Mouse (Mus musculus) c-Kit-positive CD71-positive TER-119-negative erythroid progenitor cells, embryonic 14.5 days (primary cell): ENCODE data around the gene Matn4.
A peak's percentile ranks its signal among the peaks of the same experiment; 100 is the strongest.

ENCODE experiments used
- DNase-seq: peaks from one replicate; pipeline ENCODE4 v3.0.0-alpha.2; 2013; ENCODE audit warnings: low read depth

Gene Matn4

DNA sequence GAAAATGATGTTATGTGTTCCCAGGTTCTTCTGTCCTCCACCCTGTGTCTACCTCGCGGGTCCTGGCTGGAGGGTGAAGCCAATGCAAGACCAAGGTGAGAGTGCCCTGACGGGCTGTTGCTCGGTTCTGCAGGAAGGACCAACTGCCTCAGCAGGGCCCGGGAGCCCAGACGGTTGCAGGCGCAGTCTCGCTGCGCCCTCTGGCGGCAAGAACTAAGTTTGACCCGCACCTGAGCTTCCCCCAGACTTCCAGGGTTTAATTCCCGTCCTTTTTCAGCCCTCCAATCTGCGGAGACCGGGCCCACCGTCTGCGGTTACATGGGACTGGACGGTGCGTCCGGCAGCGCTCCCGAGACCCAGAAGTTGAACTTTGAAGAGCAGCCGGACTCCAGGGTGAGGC lies 2.7 kb upstream of the Matn4 start:
- DNase-seq, result no peak

DNA sequence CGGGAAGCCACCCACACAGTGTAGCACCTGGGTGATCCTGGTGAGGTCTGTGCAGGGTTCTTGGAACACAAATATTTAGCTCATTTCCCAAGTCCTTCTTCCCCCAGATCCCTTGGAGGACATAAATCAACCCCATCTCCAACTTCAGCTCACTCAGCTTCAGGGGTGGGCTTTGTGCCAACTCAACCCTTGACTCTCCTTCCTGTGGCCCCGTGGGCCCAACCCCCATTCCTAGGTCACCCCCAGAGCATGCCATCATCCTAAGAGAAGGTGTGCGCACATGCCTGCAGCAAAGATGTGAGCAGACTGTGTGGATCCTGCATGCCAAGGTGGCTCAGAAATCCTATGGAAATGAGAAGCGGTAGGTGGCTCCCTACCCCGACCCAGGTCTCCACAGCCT lies 559 bp upstream of the Matn4 start:
- DNase-seq, result no peak

DNA sequence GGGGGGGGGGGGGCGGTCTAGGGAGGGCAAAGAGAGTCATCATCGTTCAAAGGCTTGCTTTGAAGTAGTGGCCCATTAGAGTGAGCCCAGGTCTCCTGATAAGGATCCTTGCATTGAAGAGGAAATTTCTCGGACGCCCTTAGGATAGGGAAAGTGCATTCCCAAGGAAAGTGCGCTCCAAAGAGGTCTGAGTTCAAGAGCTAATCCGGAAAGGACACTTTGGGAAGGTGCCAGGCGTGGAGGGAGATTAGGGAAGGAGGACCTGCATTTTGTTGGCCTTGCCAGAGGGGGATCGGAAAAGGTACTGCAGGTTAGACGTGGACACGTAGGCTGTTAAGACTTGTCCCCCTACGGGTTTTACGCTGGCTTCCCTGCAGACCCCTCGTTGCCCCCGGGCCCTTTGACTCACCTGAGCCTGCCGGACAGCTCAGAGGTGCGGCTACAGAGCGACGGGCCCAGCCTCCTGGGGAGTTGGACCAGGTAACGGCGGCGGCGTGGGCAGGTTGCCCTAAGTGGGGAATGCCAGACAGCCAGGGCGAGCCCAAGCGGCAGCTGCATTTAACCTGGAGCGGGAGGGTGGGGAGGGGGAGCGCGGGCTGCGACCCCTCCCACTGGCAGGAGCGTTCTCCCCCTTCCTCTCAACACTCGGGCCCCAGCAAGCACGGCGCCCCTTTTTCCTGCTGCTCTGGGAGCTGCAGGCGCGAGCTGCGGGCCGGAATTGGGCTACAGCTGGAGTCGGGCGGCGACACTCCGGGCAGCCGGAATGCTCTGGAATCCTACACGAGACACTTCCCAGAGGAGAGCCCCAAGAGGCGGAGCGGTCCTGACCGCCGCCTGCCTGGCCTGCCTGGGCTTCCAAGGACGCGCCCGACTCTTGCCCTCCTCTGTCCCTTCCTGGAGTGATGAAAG lies 624 bp downstream of the Matn4 start:
- no peak for DNase-seq

DNA sequence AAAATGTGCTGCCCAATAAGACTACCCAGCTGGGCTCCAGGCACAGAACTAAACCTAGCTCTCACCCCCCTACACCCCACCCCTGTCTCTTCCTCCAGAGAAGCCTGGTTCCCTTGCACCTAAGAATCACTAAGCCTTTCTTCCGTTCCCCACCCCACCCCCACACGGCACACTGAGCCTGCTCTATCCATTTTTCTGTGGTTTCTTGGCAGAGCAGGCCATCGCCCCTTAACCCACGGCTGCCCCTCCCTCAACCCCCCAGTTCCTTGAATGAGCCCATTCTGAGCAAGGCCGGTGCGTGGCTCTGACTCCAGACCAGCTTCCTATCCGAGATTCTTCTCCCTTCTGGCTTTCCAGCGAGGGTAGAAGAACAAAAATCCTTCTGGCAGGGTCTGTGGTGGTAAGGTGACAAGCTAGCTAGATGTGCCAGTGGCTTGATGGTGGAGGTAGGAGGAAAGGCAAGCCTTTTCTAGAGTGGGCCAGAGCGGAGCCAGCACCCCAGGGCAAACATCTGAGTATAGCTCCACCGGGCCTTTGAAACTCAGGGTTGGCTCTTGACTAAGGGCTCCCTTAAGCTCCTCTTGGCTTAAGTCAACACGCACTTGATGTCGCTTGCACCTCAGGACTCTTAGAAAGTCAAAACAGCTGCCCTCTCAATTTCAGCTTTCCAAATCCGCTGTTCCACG lies 1.4 kb downstream of the Matn4 start:
- DNase-seq, result no peak

DNA sequence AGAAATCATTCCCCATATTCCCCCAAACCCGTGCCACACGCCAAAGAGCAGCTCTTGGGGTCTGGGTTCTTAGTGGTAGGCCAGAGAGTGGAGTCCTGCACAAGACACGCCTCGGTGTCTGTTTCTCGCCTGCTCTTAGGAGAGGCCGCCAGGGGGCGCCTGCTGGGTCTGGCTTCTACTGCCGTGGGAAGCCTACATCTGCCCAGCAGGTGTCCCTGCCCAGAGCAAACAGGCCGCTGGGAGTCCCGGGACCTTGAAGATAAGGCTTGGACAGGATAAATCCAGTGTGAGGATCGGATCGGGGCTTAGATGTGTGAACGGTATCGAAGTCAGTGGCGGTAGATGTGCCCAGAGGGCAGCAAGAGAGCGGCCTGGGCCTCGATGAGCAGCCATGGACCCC lies 2.1 kb downstream of the Matn4 start, which contains the start of gene Rbpjl:
Rbpjl (plus strand) TSS at position 236 of the 400 bp plus-strand sequence.
- DNase-seq, result peak; percentile 27

DNA sequence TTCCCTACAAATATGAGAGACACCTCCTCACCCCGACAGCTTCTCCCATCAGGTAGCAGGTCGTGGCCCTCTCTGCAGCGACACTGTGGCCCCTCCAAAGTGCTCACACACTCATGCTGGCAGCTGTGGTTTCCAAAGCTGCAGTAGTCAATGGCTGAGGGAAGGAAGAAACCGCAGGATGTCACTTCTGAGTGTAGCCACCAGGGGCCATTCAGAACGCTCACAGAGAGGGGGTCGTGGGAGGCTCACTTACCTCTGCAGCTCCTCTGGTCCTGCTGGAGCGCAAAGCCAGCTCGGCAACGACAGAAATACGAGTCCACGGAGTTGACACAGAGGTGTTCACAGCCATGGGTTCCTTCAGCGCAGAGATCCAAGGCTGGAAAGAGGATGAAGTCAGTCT lies 8.0 kb downstream of the Matn4 start:
- DNase-seq, result no peak

DNA sequence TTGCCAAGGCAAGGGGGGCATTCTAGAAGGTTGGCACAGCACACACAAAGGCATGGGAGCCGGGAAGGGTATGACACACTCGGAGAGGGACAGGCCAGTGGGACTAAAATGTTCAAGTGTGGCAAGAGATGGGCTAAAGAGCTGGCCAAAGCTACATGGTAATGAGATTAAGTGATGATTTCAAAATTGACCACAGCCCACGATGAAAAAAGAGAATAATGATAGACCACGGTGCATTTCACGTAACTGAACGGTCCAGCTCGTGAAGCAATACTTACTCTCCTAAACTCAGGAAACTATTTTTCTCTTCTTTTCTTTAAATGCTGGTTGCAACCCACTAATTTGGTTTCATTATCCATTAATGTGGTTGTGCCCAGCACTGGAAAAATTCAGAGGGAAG lies 8.9 kb downstream of the Matn4 start:
- DNase-seq, result no peak

DNA sequence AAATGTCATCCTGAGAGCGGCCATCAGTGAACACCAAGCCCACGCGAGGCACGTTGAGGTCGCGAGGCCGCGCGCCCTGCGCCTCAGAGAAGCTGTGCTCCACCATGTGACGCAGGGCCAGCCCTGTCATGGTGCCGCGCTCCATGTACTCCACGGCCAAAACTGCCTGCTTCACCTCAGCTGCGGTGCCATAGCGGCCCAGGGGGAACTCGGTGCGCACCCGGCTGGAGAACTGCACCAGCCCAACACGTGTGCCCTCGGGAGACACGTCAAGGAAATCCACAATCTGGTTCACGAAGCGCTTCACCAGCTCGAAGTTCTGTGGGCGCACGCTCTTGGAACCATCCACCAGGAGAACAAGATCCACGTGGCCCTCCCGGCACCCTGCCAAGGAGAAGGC lies 11.8 kb downstream of the Matn4 start:
- no peak for DNase-seq

DNA sequence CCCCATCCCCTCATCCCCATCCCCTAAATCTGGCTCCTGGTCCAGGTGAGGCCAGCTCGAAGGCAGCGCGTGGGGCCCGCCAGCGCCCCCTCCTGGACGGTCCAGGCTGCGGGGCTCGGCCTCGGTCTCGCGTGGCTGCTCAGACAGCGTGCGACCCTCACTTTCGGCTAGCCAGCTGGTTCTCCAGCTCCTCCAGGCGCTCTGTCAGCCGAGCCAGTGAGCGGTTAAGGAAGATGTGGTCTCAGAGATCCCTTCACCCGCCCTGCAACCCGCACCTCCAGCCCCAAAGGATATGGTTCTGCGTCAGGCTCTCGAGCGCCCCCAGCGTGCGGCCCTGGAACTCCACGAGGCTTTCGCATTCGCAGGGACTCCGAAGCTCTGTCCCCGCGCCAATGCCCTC lies 15.5 kb downstream of the Matn4 start:
- no peak for DNase-seq

DNA sequence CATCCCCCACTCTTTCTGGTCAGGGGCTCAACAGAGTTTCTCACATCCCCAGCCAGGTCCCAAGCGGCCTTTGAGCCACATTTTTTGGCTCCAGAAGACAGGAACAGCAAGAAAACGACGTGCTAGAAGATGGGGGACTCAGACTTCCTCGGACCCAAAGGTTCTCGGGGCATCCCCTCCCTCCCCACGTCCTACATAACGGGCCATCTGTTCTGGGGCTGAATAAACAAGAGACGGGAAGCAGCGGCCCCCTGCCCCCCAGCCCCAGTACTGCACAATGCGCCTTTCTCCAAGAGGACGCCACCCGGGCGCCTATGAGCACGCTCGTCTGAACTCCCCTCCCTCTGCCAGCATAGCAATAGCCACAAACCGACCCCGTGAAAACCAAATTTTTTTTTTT lies 15.9 kb downstream of the Matn4 start, which contains the start of gene Slpi:
Slpi (minus strand) TSS at position 76 of the 400 bp plus-strand sequence.
- no peak for DNase-seq

DNA sequence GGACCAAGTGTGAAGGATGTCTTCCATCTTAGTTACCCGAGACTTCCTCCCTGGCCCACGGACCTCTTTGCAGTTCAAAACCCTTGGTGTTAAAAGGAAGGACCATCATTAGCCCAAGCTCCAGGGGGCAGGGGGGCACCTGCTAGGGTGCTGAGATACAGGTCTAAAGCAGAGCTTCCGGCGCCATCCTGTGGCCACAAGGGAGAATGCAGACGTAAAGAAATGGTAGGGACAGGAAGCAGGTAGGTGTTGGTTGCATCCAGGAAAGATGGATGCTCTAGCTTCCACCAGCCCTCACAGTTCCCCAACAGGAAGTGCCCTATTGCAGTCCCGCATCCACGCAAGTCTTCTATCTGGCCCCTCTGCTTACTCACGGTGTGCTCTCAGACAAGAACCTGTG lies 18.0 kb downstream of the Matn4 start:
- DNase-seq, result no peak

DNA sequence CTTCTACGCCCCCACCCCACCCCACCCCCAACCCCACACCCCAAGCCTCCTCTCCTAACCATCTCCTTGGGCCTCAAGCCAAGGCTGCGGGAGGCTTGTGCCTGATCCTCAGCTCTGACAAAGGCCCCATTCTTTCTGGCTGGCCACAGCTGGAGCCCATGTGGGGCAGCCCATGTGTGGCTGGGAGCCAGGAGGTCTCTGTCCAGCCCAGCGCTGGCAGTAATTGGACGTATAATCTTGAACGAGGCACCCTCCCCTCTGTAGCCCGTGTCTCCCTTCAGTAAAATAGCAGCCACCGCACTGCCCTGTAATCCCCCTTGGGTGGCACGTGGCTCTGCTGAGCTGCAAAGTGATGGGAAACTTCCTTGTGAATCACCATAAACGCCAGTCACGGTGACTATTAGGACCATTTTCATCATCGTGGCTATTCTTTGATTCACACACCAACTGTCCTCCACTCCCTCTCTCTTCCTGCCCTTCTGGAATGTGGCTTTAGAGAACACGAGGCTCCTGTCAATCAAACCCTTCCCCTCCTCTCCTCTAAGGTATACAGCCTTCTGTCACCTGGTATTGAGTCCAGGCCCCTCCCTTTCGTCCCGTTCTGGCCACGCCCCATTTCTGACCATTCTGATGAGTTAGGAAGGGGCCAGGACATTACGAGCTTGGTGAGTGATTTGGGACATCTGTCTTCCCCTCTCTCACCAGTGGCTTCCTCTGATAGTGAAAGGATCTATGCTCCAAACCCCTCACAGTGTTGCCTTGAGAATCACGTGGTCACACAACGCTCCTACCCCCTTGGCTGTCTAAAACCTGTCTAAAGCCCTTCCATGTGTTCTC lies 18.8 kb downstream of the Matn4 start:
- DNase-seq, result no peak

DNA sequence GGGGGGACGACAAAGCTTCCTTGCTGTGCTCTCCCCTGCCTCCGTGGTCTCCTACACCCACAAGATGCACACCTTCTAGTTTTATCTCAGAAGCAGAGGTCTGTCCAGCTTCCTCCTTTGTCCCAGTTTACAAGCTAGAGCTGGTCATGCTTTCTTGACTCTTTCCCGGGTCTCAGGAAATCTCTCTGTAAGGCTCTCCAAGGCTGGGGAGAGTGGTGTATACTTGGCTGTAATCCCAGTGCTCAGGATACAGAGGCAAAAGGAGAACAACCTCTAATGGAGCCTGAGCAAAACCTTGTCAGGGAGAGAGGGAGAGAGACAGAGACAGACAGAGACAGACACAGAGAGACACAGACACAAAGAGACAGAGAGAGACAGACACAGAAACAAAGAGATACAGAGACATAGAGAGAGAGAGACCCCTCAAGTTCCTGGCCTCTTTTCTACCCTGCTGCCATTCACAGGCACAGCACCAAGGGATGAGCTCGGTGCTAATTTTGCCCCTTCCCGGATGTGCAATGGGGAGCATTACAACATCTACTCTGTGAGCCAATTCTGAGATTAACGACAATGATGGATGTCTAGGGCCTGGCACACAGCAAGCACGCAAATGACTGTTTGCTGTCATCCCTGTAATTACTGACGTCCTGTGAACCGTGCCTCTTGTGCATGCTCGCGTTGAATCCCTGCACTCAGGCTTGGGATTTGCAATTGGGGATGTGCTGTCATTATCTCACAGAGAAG lies 21.1 kb downstream of the Matn4 start:
- DNase-seq, result no peak

DNA sequence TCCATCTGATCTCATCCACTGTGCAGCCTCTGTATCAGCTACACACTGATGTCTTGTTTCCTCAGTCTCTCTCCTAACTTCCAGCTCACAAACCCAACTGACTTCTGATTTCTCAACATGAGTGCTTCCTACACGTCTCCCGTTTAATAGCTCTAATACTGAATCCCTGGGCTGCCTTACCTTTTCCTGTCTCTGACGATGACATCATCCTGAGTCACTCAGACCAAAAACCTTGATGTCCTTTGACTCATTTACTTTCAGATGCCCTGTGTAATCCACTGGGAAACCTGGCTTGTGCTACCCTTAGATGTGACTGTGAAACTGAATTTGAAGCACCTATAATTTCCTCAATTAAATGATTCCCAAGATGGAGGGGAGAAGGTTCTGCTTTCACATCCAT lies 22.0 kb downstream of the Matn4 start:
- DNase-seq, result no peak

DNA sequence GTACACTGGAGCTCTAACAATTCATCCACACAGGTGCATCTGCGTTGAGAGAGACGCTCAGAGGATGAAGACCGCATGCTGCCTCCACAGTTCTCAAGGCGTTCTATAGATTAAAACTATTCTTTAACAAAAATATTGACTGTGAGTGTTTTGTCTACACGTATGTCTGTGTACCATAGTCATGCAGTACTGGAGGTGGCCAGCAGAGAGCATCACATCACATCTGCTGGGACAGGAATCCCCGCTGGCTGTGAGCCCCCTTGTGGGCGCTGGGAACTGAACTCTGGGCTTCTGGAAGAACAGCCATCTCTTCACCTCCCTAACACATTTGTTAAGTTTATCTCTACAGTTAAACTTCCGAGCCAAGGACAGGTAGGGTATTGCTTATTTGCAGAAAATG lies 23.2 kb downstream of the Matn4 start:
- no peak for DNase-seq

DNA sequence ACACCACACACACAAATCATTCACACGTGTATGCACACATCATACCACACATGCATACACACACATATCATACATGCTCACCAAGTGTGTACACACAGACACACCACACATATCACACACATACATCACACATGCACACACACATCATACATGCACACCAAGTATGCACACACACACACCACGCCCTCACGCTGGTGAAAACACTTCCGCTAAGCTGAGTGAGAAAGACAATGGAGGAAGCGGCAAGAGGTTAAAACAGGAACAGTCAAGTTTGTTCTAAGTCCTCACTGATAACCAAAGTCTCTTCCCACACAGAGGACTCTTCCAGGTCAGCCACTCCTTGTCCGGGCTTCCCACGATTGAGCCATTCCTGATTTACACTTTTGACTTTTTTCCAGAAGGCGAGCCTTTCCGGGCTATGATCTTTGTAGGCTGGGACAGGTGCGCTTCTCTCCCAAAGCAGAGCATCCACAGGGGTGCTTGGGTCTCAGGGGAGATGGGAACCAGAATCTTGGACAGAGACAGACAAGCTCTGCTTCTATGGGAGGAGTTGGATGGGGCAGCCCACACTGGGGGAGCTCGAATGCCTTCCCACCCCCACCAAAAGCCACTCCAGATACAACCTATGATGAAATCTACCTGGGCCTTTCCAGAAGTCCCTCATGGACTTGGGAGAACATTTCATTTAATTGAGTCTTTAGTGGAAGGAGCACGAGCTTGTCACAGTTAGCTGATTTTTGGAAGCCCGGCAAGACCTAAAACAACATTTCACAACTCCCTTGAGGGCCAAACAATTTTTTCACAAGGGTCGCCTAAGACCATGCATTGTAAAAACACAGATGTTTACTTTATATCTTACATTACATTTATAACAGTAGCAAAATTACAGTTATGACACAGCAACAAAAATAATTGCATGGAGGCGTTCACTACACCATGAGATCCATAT lies 27.2 kb downstream of the Matn4 start:
- DNase-seq, result no peak

DNA sequence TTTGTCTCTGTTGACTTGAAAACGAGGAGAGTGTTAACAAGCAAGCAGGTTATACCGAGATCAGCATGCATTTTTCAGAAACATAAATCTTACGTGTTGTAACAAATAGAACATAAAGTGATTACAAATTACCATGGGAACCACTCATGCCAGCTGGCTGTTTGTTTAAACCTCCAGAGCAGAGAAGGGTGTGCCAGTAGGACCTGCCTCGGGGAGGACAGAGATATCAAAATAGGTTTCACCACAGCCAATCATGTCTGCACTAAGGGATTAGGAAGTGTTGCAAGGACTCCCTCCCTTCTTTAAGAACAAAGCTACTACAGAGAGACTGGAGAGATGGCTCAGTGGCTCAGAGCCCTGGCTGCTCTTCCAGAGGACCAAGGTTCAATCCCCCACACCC lies 31.8 kb downstream of the Matn4 start:
- no peak for DNase-seq

DNA sequence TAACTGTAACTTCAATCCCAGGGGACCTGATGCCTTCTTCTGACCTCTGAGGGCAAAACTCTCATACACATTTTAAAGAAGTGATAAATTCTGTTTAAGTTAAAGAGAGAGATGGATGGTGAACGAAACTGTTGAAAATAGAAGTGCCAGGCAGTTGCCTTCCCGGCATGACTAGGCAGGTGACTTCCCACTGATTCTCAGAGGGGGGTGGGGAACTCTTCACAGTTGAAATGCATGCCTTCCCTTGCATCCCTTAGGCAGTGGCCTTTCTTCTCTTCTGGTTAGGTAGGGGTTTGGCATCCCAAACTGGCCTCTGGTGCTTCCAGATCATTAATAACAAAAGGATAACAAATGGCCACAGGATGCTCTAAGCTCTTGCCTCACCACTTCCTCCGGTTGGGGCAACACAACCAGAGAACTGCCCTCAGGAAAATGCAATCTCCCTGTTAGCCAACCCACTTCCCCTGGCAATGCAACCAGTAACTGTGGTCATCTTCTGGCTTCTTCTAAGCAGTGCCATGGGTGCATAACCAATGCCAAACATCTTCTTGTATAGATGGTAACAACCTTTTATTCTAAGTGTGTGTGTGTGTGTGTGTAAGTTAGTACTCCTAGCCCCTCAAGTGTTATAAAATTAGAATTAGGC lies 32.4 kb downstream of the Matn4 start:
- DNase-seq, result no peak

DNA sequence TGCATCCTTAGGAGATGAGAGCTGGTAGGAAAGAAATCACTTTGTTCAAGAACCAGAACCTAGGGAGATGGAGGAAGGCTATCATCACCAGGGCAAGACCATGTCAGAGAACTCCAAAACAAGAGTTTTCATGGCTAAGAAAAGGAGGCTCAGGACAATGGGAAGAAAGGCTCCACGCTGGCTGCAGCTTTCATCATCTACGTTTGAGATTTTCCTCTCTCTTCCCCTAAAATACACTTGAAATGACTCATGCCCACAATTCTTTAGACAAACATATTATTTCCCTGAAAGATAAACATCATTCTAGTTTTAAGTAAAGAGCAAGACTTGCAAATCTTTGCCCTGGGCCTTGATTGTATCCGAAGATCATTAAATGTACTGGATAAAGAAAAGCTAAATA lies 33.6 kb downstream of the Matn4 start:
- DNase-seq, result no peak

DNA sequence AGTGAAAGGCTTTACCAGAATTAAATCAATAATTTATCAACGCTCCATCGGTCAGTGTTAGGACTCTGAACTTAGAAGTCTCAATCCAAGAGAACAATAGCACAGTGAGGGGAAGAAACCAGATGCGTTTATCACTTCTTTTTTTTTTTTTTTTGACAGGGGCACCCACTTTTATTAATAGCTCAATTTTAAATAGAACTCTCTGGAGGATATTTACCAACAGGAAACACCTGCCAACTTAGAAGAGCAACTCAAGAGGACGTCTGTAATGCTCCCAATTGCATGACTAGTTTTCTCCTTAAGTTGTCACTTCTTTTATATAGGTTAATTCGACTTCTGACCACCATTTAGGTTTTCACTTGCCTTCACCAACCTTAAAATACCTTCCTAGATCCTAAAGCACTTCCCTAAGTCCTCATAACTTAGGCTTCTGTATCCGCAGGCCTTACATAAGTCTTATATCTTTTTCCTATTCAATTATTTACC lies 36.3 kb downstream of the Matn4 start:
- no peak for DNase-seq
